Mouse (Mus musculus) erythroblast, embryonic 14.5 days (primary cell): ENCODE data around the gene Cd86.

Experiments
- GATA1 ChIP-seq: IDR thresholded peaks from 2 replicates; pipeline ENCODE4 v1.6.1; 2012; ENCODE audit warnings: low read length, inconsistent platforms, mixed read lengths
- TAL1 ChIP-seq: IDR thresholded peaks from 3 replicates; pipeline ENCODE4 v1.6.1; 2012; ENCODE audit warnings: low read length, inconsistent platforms, mixed read lengths

- TF ChIP-seq GATA1 (no peak), TAL1 (no peak)
These were observed 23.8 kb downstream of the Cd86 start for GRCm38 (mm10) chr16:36641830-36642695.
